Mouse (Mus musculus) T-cell, adult 2 months (primary cell): Measurements from ENCODE around the gene Col26a1.
"Not testable (repeated sequence)": the region's sequence is repeated elsewhere in the genome, so short reads cannot be mapped to it uniquely, and the experiment has no call there.

Experiments
- DNase-seq: peaks from one replicate; pipeline ENCODE4 v3.0.0; 2022; ENCODE audit warnings: low spot score

Gene Col26a1

DNA sequence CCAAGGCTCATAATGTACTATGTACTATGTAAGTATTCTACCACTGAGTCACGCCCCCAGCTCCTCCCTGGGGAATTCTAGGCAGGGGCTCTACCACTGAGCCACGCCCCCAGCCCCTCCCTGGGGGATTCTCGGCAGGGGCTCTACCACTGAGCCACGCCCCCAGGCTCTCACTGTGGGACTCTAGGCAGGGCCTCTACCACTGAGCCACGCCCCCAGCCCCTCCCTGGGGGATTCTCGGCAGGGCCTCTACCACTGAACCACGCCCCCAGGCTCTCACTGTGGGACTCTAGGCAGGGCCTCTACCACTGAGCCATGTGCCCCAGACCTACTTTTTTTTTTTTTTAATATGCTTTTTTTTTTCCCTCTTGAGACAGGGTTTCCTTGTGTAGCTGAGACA lies 129.8 kb downstream of the Col26a1 start:
- not testable (repeated sequence) for DNase-seq

DNA sequence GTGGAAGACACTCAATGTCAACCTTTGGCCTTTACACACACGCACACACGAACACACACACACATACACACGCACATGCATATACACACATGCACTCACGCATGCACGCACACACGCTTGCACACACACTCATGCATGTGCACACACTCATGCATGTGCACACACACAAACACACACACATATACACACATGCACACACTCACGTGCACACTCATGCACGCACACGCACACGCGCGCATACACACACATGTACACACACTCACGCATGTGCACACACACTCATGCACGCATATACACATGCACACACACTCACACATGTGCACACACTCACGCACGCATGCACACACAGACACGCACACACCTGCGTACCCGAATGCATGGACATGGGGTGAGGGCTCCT lies 130.9 kb downstream of the Col26a1 start:
- DNase-seq, result no peak

DNA sequence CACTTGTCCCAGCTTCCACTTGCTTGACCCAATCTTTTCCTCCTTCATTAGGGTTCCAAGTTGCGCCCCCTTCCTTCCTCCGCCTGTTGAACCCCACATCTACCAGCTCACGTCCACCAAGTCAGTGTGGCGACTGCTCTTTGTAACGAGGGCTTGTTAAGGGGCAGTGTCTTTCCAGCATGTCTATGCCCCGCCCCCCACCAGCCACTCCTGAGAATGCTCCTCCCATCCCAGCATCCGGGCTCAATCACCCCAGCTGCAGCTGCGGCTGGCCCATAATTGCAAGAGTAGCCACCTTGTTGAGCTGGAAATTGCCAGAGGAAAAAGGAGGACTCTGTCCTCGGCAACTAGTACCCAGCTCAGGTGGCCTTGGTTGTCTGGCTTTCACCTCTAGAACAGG lies 136.4 kb downstream of the Col26a1 start:
- no peak for DNase-seq

DNA sequence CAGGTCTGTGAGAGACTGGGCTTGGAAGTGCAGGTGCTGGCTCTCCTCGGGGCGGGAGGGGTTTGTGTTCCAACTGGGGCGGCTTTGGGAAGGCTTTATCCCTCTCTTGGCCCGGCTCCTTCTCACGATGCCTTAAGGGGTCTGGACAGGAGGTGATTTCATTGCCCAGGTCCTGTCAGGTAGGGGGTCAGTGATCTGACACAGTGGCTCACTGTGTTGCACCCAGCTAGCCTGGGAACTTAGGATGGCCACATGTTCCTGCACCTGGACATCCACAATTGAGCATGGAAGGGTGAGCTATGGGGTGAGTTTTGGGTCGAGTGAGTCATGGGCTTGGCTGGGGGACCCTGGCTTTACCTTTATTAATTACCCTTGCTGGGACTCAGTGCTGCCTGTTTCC lies 144.1 kb downstream of the Col26a1 start:
- DNase-seq, result no peak

DNA sequence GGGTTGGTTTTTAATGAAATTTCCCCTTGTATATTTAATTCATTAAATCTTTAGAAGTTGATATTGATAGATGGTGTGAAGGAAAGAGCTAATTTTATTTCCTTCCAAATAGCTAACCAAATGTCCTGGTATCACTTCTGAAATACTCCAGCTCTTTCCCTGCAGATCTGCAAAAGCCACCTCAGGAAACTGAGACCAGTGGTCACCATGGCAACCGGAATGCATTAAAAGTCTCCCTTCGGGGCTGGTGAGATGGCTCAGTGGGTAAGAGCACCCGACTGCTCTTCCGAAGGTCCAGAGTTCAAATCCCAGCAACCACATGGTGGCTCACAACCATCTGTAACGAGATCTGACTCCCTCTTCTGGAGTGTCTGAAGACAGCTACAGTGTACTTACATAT lies 156.7 kb downstream of the Col26a1 start:
- DNase-seq, result not testable (repeated sequence)

DNA sequence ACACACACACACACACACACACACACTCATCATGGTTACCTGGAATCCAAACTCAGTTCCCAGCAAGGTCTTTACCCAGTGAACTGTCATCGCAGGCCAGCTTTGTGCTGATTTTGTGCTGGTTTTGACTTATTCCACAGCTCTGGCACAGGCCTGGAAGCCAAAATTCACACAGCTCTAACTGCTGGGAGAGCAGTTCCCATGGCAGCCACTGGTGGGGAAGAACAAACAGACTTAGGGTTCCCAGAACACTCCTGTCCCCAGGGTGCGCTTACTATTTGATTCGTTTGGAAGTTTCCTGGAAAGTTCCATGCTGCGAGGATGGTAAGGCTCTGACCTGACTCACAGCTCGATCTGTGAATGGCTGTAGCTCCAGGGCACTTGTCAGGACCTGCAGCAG lies 161.4 kb downstream of the Col26a1 start:
- DNase-seq, result no peak

DNA sequence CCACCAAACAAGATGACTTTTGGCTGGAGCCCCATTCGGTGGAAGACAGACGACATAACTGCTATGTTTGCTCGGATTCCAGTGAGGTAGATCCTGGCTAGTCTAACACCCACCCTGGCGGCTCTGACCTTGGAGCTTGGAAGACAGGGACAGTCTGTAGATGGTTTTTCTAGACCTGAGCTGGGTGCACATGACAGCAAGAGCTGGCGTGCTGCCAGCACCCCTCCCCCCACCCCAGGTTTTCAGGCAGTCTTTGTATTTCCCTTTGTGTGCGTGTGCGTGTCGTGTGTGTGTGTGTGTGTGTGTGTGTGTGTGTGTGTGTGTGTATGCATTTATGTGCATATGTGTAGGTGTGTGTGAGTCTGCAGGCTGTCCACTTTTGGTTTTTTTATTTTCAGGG lies 164.4 kb downstream of the Col26a1 start:
- DNase-seq, result no peak

DNA sequence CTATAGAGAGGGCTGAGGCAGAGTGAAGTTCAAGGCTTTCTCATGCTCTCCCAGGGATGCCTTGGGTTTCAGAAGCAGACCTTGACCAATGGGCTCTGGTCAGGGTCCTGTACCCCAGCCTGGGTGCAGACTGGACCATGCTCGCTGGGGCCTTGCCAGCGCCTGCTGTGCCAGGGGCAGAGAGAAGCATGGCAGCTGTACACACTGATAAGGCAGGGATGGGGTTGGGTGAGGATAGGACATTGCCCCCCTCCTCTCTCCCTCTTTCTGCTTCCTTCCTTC lies 165.5 kb downstream of the Col26a1 start:
- DNase-seq, result no peak

DNA sequence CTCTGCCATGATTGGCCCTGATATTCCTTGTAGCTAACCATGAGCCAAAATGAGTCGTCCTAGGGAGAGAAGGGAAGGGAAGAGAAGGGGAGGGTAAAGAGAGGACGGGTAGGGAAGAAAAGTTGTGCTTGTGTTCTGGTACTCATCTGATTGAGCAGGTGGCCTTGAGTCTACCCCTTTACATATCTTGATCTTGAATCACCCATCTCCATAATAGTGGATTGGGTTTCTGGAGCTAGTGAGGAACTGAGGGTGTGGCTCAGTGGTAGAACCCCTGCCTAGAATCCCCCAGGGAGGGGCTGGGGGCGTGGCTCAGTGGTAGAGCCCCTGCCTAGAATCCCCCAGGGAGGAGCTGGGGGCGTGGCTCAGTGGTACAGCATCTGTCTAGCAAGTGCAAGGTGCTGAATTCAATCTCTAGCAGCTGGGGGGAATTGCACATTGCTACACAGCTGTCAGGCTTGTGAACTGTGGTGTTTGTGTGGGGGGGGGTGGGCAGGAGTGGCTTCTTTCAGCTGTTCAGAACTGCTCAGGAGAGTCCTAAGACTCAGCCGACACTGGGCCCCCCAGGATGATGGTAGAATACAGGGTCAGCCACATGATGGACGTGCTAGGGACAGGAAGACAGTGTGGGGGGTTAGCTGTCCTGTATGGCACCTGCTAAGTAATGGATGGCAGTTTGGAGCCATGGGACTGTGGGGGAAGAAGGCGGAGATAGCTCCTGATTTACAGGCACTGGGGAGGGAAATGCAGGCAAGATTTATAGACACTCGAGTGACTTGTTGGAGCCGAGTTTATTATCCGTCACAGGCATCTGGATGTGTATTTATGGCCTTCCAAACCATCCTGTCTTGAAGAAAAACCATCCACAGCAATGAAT lies 166.1 kb downstream of the Col26a1 start:
- DNase-seq, result no peak

DNA sequence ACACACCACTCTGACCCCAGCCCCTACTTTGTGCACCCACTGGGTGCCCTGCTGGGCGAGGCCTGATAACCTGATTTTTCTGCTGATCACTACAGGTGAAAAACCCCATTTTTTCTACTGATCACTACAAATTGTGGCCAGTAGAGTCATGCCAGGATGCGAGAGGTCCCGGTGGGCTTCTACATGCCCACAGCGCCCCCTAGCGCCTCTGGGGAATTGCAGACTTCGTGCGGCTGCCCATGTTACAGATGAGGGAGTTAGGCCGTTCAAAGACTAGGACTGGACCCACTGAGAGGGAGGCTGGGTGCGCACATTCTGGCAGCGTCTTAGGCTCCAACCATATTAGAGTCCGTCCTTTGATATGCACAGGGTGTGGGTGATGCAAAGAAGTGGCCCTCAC lies 168.1 kb downstream of the Col26a1 start:
- peak; percentile 26 for DNase-seq

DNA sequence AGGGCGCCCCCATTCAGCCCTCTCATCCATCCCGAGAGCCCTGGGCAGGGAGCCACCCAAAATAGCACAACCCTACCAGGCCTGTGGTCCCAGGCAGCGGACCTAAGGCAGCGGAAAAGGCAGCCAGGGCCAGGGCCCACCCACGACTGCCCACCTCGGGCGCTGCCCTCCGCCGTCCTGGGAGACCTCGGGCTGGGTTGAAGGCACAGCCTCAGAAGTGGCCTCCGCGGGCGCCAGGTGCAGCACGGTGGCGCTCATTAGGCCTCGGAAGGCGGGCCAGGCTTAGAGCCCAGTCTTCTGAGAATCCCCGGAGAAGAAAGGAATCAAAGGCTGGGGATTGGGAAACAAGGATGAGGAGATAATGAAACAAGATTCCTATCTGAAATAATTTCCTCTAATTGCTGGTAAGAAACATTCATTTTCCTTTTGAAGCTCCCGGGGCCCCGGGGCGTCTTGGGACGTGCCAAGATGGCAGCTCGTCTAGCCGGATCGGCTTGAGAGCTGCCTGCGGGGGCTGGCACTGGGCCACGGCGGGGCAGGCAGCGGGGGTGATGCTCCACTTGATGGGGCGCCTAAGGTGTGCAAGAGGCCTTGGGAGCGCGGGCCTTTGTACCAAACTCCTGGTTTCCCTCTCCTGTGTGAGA lies 168.7 kb downstream of the Col26a1 start:
- DNase-seq, result no peak

DNA sequence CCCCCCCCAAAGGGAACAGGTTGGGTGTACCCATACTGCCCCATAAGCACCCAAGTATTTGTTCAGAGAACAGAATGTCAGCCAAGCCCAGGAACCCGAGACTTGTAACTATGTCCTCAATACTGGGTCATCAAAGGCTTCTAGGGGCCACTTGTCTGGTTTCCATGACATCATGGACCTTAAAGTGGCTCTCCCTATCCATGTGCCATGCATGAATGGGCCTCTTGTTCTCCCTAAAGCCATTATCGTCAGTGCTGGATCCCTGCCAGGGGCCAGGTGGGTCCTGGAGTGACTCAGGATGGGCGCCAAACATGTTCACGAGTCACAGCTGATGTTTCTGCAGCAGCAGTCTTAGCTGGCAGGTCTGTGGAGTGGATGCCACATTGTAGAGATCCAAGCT lies 172.3 kb downstream of the Col26a1 start:
- no peak for DNase-seq

DNA sequence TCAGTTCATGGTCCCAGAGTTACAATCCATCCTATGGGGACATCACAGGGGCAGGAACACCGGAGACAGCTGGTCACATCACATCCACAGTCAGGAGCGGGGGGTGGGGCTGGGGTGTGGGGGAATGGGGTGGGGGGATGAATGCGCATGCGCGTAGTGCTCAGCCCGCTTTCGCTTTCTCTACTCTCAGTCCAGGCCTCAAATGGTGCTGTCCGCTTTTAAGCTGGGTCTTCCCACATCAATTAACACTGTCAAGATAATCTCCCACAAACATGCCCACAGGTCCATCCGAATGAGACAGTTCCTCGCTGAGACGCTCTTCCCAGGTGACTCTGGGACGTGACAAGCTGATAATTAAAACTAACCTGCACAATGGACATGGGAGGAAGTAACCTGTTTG lies 174.9 kb downstream of the Col26a1 start:
- no peak for DNase-seq

DNA sequence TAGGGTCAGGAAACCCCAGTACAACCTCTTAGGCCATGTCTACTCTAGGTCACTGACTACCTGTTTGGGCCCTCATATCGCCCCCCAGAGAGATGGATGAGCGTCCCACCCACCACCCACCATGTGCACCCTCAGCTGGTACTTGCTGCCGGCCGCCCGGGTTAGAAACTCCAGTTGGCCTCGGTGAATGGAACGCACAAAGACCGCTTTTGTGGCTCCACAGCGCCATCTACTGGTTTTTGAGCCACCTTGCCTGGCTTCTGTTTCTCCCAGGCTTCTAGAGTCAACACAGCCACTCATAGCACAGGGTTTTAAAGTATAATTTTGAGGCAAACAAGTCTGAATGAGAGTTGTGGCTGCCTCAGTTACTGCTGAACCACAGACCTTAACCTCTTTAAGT lies 176.2 kb downstream of the Col26a1 start:
- DNase-seq, result peak; percentile 59

DNA sequence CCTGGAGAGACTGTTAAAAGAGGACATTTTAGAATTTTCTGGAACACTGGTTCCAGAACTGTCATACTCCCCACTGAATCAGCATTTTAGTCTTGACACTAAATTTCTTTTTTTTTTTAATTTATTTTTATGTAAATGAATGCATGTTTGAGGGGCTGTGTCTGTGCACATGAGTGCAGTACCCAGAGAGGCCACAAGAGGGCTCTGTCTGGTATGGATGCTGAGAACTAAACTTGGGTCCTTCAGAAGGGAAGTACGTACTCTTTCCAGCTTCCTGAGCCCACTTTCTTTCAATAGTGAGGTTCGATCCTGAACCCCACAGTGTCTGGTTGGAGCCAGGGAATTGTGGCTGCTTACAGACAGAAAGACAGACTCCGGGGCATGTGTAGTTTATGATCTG lies 177.5 kb downstream of the Col26a1 start:
- DNase-seq, result no peak

DNA sequence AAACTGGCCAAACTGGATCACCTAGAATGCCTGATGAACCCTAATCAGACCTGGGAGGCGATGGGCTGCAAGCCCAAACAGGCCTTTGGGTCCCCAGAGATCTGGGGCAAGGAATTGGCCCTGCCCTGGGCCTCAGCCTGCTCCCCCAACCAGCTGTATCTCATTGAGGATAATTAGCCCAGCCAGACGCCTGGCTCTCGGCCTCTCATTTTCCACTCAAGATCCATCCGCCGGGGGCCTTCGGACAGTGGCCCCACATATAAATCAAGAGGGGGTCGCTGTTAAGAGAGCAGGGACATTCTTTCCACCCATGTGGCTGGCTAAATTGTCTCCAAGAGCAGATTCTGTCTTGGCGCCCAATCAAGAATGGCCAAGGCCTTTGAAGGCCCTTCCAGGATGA lies 178.9 kb downstream of the Col26a1 start:
- no peak for DNase-seq

DNA sequence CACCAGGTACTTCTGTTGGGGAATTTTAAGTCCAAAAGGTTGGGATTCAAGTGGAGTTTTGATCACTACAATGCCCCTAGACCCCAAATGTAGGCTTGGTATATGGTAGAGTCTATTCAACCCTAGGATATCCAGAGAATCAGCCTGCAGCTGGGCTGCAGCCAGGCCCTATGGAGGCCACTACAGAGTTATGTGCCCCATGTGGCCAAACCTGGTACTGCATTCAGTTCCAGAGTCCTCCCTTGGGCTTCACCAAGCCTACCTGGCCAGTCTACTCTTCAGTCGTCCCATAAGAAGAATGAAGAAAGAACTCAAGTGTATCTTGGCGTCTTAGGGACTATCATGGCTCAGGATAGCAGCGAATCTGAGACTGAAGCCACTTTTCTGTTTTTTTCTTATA lies 179.3 kb downstream of the Col26a1 start:
- peak; percentile 42 for DNase-seq

DNA sequence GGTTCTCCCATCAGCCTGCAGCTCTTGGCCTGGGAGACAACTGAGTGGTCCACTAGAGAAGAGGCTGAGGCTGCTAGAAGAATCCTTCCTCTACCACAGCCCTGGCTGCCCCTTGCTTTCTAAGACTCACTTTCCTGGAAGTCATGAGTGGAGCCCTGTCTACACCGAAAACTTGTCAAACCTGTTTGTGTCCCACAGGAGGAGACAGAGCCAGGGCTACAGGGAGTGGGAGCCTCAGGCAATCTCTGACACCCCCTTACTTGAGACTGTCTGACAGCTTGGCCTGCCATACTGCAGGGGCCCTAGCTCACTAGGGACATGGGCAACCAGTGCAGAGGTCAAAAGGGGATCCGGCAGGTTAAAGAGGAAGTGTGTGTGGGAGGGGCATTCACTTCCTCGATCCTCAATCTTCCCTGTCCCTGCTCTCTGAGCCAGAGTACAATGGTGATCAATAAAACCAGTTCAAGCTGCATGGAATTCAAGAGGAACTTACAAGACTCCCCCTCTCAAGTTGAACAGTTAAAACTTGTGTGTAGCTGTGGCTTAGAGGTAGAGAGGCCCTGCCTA lies 180.8 kb downstream of the Col26a1 start:
- DNase-seq, result no peak

DNA sequence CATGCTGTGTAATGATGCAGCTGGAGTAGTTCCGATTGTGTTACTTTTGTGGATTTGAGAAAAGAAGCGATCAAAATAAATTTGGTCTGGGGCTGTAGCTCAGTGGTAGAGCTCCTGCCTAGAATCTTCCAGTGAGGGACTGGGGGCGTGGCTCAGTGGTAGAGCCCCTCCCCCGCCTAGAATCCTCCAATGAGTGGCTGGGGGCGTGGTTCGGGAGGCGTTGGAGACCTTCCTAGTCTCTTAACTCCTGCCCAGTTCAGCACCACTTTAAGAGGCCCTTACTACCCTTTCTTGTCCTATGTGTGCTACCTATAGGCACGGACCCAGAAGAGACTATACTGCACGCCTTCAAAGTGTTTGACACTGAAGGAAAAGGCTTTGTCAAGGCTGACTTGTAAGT lies 185.4 kb downstream of the Col26a1 start:
- DNase-seq, result no peak

DNA sequence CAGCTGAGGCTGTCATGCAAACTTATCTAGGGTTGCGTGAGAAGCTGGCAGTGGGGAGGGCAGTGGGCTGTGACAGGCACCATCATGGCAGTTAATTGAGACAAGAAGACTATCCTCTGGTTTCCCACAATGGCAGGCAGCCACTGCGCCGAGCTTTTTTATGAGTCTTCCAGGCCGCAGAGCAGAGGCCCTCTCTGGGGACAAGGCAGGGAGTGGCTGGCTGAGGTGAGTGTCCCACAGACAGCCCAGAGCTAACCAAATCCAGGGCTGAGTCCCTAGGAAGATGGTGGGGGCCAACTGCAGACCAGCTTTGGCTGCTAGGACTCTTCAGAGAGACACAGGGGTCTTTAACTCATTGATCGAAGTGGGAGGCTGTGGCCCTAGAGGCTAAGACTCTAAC lies 186.5 kb downstream of the Col26a1 start:
- no peak for DNase-seq

DNA sequence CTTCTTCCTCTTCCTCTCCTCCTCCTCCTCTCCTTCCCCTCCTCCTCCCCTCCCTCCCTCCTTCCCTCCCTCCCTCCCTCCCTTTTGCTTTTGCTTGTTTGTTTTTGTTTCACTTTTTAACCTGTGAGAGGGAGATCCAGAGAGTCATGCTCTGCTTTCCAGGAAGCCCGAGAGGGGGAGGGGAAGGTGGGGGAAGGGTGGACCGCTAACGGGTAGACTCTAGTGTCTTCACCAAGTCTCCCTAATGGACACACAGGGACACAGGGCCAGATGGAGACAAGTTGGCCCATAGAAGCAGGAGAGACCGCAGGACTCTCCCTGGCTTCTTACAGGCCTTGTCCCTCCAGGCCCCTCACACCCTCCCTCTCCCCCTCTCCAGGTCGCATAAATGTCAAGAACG lies 188.0 kb downstream of the Col26a1 start:
- no peak for DNase-seq

DNA sequence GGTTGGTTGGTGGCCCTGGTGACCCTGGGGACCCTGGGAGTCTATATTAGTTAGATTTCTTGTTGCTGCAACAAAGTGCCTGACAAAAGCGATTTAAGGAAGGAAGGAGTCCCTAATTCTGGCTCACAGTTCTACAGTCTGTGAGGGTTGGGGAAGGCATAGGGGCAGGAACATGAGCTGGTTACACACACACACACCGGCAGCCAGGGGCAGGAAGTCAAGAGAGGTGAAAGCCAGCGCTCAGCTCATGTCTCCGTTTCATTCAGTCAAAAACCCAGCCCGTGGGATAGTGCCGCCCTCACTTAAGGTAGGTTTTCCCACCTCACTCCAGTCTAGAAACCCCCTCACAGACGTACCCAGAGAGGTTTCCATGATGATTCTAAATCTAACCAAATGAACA lies 189.6 kb downstream of the Col26a1 start:
- peak; percentile 21 for DNase-seq

DNA sequence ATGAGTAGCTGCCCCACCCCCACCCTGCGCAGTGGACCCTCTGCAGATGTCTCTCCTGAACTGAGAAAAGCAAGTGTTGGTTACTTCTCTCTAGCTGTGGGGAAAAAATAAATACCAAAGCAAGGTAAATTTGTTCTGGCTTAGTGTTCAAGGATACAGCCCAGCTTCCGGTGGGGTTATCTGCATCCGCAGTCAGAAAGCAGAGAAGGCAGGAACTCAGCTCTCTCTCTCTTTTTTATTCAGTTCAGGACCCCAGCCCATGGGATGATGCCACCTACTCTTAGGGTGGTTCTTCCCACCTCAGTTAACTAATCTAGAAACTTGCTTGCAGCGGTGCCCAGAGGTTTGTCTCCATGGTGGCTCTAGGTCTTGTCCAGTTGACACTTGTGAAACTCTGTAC lies 190.2 kb downstream of the Col26a1 start, which contains the start of gene Myl10:
Gene Myl10 (plus strand): TSS at position 363 of the 400 bp plus-strand sequence.
- DNase-seq, result no peak
